Mouse (Mus musculus) embryo, embryonic 11 days (tissue): ENCODE measurements around the gene Snx13.

Experiments used
- DNase-seq: peaks from one replicate; pipeline ENCODE4 v3.0.0-alpha.2; 2015

The Snx13 gene

GRCm38 (mm10) chr12:35047320-35048225 lies 587 bp downstream of the Snx13 start:
- DNase-seq = peak; percentile 62

GRCm38 (mm10) chr12:35048891-35049290 lies 1.9 kb downstream of the Snx13 start:
- DNase-seq = no peak

GRCm38 (mm10) chr12:35050501-35050900 lies 3.5 kb downstream of the Snx13 start:
- DNase-seq = no peak

GRCm38 (mm10) chr12:35050964-35051758 lies 4.2 kb downstream of the Snx13 start:
- no peak for DNase-seq

GRCm38 (mm10) chr12:35054420-35054819 lies 7.4 kb downstream of the Snx13 start:
- DNase-seq = no peak

GRCm38 (mm10) chr12:35055114-35056095 lies 8.4 kb downstream of the Snx13 start:
- no peak for DNase-seq

- no peak for DNase-seq
Observed at GRCm38 (mm10) chr12:35063697-35064468, 16.9 kb downstream of the Snx13 start.

- no peak for DNase-seq
Observed at GRCm38 (mm10) chr12:35067621-35068020, 20.6 kb downstream of the Snx13 start.

- no peak for DNase-seq
Observed at GRCm38 (mm10) chr12:35071336-35071735, 24.4 kb downstream of the Snx13 start.

- DNase-seq = no peak
Observed at GRCm38 (mm10) chr12:35072178-35072577, 25.2 kb downstream of the Snx13 start.

- DNase-seq = no peak
Observed at GRCm38 (mm10) chr12:35075993-35076392, 29.0 kb downstream of the Snx13 start.

- no peak for DNase-seq
Observed at GRCm38 (mm10) chr12:35123549-35123948, 76.6 kb downstream of the Snx13 start.

- no peak for DNase-seq
Observed at GRCm38 (mm10) chr12:35153186-35153585, 106.2 kb downstream of the Snx13 start.

- no peak for DNase-seq
Observed at GRCm38 (mm10) chr12:35154149-35154548, 107.2 kb downstream of the Snx13 start.

GRCm38 (mm10) chr12:35157237-35157636 lies 110.3 kb downstream of the Snx13 start:
- no peak for DNase-seq

- peak; percentile 17 for DNase-seq
Observed at GRCm38 (mm10) chr12:35161690-35162089, 114.7 kb downstream of the Snx13 start.

GRCm38 (mm10) chr12:35170275-35170674 lies 123.3 kb downstream of the Snx13 start:
- DNase-seq = no peak

GRCm38 (mm10) chr12:35175938-35176337 lies 129.0 kb downstream of the Snx13 start:
- DNase-seq = peak; percentile 60

GRCm38 (mm10) chr12:35176628-35177027 lies 129.6 kb downstream of the Snx13 start:
- no peak for DNase-seq

GRCm38 (mm10) chr12:35182675-35183074 lies 135.7 kb downstream of the Snx13 start:
- peak; percentile 86 for DNase-seq

GRCm38 (mm10) chr12:35184261-35184660 lies 137.3 kb downstream of the Snx13 start:
- no peak for DNase-seq
